Mouse (Mus musculus): ENCODE measurements around the gene Gm49403.
A peak's percentile ranks its signal among the peaks of the same experiment; 100 is the strongest.

Gene Gm49403

DNA sequence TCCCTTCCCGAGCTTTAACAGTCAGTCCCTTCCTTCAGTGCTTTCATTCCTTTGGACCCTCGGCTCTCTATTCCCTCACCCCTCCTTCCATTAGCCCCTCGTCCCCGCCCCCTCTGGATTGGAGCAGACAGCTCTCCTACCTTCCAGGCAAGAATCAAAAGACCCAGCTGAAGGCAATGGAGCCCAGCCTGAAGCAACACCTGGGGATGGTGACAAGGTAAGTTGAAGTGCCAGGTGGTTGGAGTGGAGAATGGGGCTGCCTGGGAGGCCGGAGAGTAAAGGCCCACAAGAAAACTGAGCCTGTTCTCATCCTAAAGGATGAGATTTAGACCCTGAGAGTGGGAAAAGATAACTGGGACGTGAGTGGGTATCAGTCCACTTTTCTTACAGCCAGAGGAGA lies 24.8 kb downstream of the Gm49403 start:
- ATAC-seq (ENCODE audit: insufficient number of reproducible peaks, low FRiP score, low TSS enrichment) = no peak

DNA sequence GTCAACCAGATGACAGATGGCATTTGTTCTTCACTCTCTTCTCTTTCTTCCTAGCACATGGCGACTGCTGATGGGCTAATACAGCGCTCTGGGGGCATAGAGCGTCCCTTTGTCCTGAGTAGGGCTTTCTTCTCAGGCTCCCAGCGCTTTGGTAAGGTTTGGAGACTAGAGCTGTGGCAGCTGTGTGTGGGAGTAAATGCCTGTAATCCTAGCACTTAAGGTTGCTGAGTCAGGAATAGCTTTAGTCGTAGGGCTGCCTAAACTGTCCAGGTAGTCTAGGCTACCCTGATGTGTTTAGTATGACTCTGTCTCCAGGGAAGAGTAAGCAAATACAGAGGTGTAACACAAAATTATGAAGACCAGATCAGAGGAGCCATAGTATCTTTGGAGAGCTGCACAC lies 28.1 kb downstream of the Gm49403 start:
- no peak for ATAC-seq (ENCODE audit: insufficient number of reproducible peaks, low FRiP score, low TSS enrichment)

GRCm38 (mm10) chr19:8914212-8914611 lies 30.5 kb downstream of the Gm49403 start:
- no peak for ATAC-seq (ENCODE audit: insufficient number of reproducible peaks, low FRiP score, low TSS enrichment)

- ATAC-seq (ENCODE audit: insufficient number of reproducible peaks, low FRiP score, low TSS enrichment) = no peak
Observed at GRCm38 (mm10) chr19:8919000-8919399, 35.3 kb downstream of the Gm49403 start.

- ATAC-seq (ENCODE audit: insufficient number of reproducible peaks, low FRiP score, low TSS enrichment) = no peak
Observed at GRCm38 (mm10) chr19:8919684-8920072, 35.9 kb downstream of the Gm49403 start.

DNA sequence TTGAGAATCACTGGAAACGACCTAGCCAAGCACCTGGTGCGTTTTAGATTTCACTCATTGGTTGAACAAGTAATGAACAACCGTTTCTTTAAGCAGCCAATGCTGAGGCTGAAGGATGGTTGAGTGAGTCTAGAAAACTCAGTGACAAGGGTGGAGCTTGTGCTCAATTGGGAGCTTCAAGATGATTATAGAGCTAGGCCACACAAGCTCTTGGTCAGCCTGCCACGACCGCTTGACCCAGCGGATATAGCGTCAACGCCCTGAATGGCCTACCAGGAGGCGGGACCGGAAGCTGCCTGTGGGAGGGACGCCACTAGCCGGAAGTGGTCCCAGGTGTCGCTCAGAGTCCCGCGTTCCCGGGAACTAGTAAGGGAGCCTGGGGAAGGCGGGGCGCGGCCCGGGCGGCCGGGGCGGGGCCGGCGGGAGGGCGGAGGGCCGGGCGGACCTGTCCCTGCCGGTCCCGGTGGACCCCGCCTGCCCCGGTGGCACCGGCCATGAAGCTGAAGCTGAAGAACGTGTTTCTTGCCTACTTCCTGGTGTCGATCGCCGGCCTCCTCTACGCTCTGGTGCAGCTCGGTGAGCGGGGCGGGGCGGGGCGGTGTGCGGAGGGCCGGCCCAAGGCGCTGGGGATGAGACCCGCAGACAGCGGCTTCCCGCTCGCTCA lies 36.5 kb downstream of the Gm49403 start, which contains the start of gene B3gat3:
B3gat3 (plus strand) TSS at position 302 of the 664 bp plus-strand sequence.
- peak; percentile 98 for ATAC-seq (ENCODE audit: insufficient number of reproducible peaks, low FRiP score, low TSS enrichment)

GRCm38 (mm10) chr19:8920836-8921291 lies 37.1 kb downstream of the Gm49403 start:
- no peak for ATAC-seq (ENCODE audit: insufficient number of reproducible peaks, low FRiP score, low TSS enrichment)

DNA sequence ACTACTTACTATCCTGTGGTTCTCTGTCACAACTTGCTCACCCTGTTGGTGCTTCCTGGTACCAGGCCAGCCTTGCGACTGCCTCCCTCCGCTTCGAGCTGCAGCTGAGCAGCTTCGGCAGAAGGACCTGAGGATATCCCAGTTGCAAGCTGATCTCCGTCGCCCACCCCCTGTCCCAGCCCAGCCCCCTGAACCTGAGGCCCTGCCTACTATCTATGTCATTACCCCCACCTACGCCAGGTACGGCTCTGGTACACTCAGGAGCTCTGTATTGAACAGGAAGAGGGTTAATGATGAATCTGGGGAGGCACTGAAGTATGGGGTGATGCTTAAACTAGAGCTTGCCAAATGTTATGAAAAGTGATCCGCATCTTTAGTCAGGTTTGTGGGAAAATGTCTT lies 38.0 kb downstream of the Gm49403 start:
- no peak for ATAC-seq (ENCODE audit: insufficient number of reproducible peaks, low FRiP score, low TSS enrichment)

- no peak for ATAC-seq (ENCODE audit: insufficient number of reproducible peaks, low FRiP score, low TSS enrichment)
Observed at GRCm38 (mm10) chr19:8926766-8927165, 43.0 kb downstream of the Gm49403 start.

GRCm38 (mm10) chr19:8927891-8928525 lies 44.3 kb downstream of the Gm49403 start:
- ATAC-seq (ENCODE audit: insufficient number of reproducible peaks, low FRiP score, low TSS enrichment) = no peak

DNA sequence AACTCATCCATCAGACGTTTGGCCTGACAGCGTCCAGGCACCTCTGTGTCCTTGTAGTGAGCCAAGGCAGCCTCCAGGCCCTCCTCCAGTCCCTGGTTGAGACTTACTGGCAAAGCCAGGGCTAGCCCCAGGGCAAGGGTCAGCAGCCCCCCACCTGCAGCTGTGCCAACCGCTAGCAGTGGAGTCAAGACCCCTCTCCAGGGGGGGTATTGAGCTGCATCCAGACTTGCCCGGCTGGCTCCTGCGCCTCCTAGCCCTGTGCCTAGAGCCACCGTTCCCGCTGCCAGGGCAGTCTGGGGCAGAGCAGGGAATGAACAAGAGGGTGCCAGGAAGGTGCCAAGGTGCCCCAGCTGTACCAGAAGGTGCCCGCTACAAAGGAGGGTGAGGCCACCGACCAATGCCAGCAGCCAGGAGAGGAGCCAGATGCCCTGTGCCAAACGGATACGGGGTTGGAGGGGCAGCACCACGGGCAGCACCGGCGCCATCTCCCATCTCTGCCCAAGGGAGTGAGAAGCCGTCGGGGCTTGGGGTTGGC lies 45.0 kb downstream of the Gm49403 start:
- no peak; the same call in 1 of the 2 replicates for ATAC-seq (ENCODE audit: insufficient number of reproducible peaks, low FRiP score, low TSS enrichment)

- ATAC-seq (ENCODE audit: insufficient number of reproducible peaks, low FRiP score, low TSS enrichment) = peak; percentile 60
Observed at GRCm38 (mm10) chr19:8929224-8930088, 45.7 kb downstream of the Gm49403 start, which contains the start of the genes Rom1 and Eml3. Gene Rom1, minus strand, starts transcription at chr19:8929356. Gene Eml3, plus strand, starts transcription at chr19:8929552.

DNA sequence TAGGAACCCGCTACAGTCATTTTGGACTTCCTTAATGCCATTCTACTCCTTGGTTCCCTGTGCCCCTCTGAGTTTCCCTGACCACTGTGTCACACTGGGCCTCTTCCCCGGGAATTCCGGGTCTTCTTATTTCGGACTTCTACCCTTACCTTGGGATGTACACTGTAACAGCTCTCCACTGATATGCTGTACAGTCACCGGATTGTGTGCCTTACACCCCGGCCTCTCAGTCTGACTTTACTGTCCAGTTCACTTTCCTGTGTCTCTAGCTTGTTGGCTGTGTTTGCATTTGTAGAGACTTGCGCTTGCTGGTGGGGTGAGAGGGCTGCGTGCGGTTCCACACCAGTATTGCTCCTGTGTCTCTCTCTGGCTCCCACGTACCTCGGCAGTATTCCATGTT lies 46.4 kb downstream of the Gm49403 start:
- no peak for ATAC-seq (ENCODE audit: insufficient number of reproducible peaks, low FRiP score, low TSS enrichment)

- ATAC-seq (ENCODE audit: insufficient number of reproducible peaks, low FRiP score, low TSS enrichment) = no peak
Observed at GRCm38 (mm10) chr19:8930771-8931170, 47.0 kb downstream of the Gm49403 start.

DNA sequence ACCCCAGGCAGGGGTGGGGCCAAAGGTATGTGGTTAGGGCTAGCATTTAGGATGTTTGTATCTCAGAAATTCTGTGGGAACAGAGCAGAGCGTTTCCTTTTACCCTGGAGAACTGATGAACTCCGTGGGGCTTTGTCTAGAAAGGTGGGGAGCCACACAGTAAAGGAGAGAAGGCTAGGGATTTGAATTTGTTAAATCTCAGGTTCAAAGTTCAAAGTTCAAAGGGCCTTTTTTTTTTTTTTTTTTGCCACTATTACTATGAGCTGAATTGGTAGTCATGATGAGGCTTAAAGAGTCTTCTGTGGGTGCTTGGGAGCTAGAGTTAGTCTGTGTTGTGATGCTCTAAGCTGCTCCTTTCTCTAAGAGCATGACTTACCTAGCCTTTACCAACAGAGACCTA lies 53.0 kb downstream of the Gm49403 start:
- no peak for ATAC-seq (ENCODE audit: insufficient number of reproducible peaks, low FRiP score, low TSS enrichment)
